In the genomic region with DNA sequence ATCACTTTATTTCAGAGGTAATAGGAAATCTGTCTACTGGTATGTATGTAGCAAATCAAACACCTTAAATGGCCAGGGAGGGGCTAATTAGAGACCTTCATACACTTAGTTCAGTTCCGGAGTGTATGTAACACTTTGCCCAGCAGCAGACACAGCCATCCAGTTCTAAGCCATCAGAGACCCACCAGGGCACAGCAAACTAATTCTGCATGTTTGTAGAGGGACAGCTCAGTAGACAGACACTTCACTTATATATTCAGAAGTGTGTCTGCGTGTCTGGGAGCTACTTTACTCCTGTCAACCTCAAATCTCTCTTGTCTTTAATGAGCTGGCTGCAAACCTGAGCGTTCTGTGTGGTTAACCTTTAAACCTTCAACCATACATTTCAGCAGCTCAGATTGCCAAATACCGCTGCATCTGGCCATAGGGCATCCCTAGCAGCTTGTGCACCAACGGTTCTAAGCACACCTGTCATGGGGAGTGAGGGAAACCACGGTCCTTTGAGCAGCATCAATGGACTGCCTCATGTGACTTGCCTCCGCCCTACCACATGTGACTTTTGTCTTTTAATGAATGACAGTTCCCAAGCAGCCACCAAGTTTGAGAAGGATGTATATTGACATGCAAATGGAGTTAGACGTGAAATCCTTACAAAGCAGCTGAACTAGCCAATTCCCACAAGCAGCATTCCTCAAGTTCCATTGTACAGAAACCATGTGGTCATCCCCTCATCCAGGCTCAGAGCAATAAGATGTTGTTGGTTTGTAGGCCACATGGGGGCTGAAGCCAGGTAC, we compare ENCODE assay signal across 15 mouse cellular contexts. TPM values are rescaled to one million over a fixed set of nuclear protein-coding genes. Genes with fewer than 3 reads are reported as not detected.
DNase-seq lines count a peak whose midpoint lies in the region; ATAC-seq and TF ChIP-seq lines count a peak whose summit lies in the region.
"Had no signal": no experiment of that assay in that cellular context is flagged by ENCODE, and none has a peak within 500 bp of the region (broad histone marks: within the 10 kb centered on the region; RNA-seq: fewer than 3 reads in every experiment).

No protein-coding gene starts in this region.

- peak; percentile 43 for DNase-seq in neural tube, embryonic 11.5 days (ENCODE audit: low spot score)
- DNase-seq in neural tube, embryonic 10.5 days (ENCODE audit: extremely low spot score, low spot score), result no peak
- peak; percentile 45 for DNase-seq in hindbrain, postnatal 0 days (ENCODE audit: low spot score)
- peak; percentile 54 for DNase-seq in midbrain, embryonic 14.5 days
- peak; percentile 84 for DNase-seq in yolk sac, embryonic 10.5 days (ENCODE audit: low spot score)
- DNase-seq in left cerebral cortex, adult 18-20 months (ENCODE audit: low spot score in 2 of 2), result no peak
- no peak for DNase-seq in stomach, postnatal 0 days (ENCODE audit: low spot score)
- DNase-seq in adrenal gland, adult 2 months, result no peak
- DNase-seq: kidney, adult 18-20 months; left cerebral cortex, postnatal 4 days; retina, postnatal 1 day had no signal

- TF ChIP-seq EP300 in stomach, postnatal 0 days (optimal IDR thresholded peaks at IDR 0.05), result no peak

- H3K36me3 ChIP-seq in neural tube, embryonic 11.5 days (ENCODE audit: control insufficient read depth, insufficient read depth, low read length), result no peaks in the 10 kb centered on the region
- no peaks in the 10 kb centered on the region for H3K36me3 ChIP-seq in hindbrain, postnatal 0 days (ENCODE audit: insufficient read depth, low read length)
- H3K36me3 ChIP-seq in midbrain, embryonic 14.5 days (ENCODE audit: control insufficient read depth, insufficient read depth, low read length), result no peaks in the 10 kb centered on the region
- peaks cover 4% of the 10 kb centered on the region; the same call in 1 of the 2 replicates for H3K36me3 ChIP-seq in stomach, postnatal 0 days (ENCODE audit: control insufficient read depth, insufficient read depth, low read length)
- H3K36me3 ChIP-seq: embryonic facial prominence, embryonic 12.5 days had no signal

- H3K27ac ChIP-seq in neural tube, embryonic 11.5 days (ENCODE audit: low read depth, low read length), result peak overlapping the region; percentile 75; the same call in 1 of the 2 replicates
- H3K27ac ChIP-seq in hindbrain, postnatal 0 days, result peak overlapping the region; percentile 51; the same call in 1 of the 2 replicates
- peak overlapping the region; percentile 58 for H3K27ac ChIP-seq in midbrain, embryonic 14.5 days (replicated peaks; ENCODE audit: low read depth, low read length)
- H3K27ac ChIP-seq in stomach, postnatal 0 days (replicated peaks), result no peak overlapping the region
- H3K27ac ChIP-seq: embryonic facial prominence, embryonic 12.5 days had no signal

- no peaks in the 10 kb centered on the region for H3K9me3 ChIP-seq in neural tube, embryonic 11.5 days (ENCODE audit: control insufficient read depth, low read length)
- H3K9me3 ChIP-seq in hindbrain, postnatal 0 days (ENCODE audit: low read length), result no peaks in the 10 kb centered on the region
- H3K9me3 ChIP-seq in midbrain, embryonic 14.5 days (ENCODE audit: control insufficient read depth, low read length), result no peaks in the 10 kb centered on the region
- H3K9me3 ChIP-seq in stomach, postnatal 0 days (ENCODE audit: control insufficient read depth, low read length), result no peaks in the 10 kb centered on the region
- H3K9me3 ChIP-seq: embryonic facial prominence, embryonic 12.5 days had no signal

- no peak overlapping the region for H3K4me2 ChIP-seq in neural tube, embryonic 11.5 days (ENCODE audit: low read depth)
- H3K4me2 ChIP-seq in hindbrain, postnatal 0 days (ENCODE audit: low read depth, low read length), result no peak overlapping the region
- no peak overlapping the region for H3K4me2 ChIP-seq in midbrain, embryonic 14.5 days (ENCODE audit: low read length)
- H3K4me2 ChIP-seq in stomach, postnatal 0 days (replicated peaks; ENCODE audit: low read depth), result no peak overlapping the region
- H3K4me2 ChIP-seq: embryonic facial prominence, embryonic 12.5 days had no signal

- H3K9ac ChIP-seq in neural tube, embryonic 11.5 days (ENCODE audit: low read length), result no peak overlapping the region
- no peak overlapping the region for H3K9ac ChIP-seq in hindbrain, postnatal 0 days (replicated peaks; ENCODE audit: low read length)
- H3K9ac ChIP-seq in midbrain, embryonic 14.5 days (replicated peaks; ENCODE audit: low read length), result no peak overlapping the region
- no peak overlapping the region for H3K9ac ChIP-seq in stomach, postnatal 0 days (ENCODE audit: low read length)
- H3K9ac ChIP-seq: embryonic facial prominence, embryonic 12.5 days had no signal

- 59% methylated on average over 8 of the region's 8 CpGs for WGBS in neural tube, embryonic 11.5 days
- WGBS in hindbrain, postnatal 0 days, result 23% methylated on average over 8 of the region's 8 CpGs
- WGBS in midbrain, embryonic 14.5 days, result 16% methylated on average over 8 of the region's 8 CpGs
- WGBS in stomach, postnatal 0 days, result 57% methylated on average over 8 of the region's 8 CpGs

- no peaks in the 10 kb centered on the region for H3K4me1 ChIP-seq in neural tube, embryonic 11.5 days (ENCODE audit: control insufficient read depth, insufficient read depth, low read length)
- 0 out of 2 replicates have a peak, but pooled peaks cover 4% of the 10 kb centered on the region for H3K4me1 ChIP-seq in hindbrain, postnatal 0 days (ENCODE audit: insufficient read depth, low read length)
- H3K4me1 ChIP-seq in midbrain, embryonic 14.5 days (ENCODE audit: control insufficient read depth, insufficient read depth, low read length), result peaks cover 8% of the 10 kb centered on the region; the same call in 1 of the 2 replicates
- no peaks in the 10 kb centered on the region for H3K4me1 ChIP-seq in stomach, postnatal 0 days (replicated peaks; ENCODE audit: control insufficient read depth, insufficient read depth)
- H3K4me1 ChIP-seq: embryonic facial prominence, embryonic 12.5 days had no signal

- H3K27me3 ChIP-seq in neural tube, embryonic 11.5 days (ENCODE audit: control insufficient read depth, insufficient read depth, low read length), result no peaks in the 10 kb centered on the region
- no peaks in the 10 kb centered on the region for H3K27me3 ChIP-seq in hindbrain, postnatal 0 days (ENCODE audit: insufficient read depth, low read length)
- no peaks in the 10 kb centered on the region for H3K27me3 ChIP-seq in midbrain, embryonic 14.5 days (ENCODE audit: control insufficient read depth, insufficient read depth, low read length)
- no peaks in the 10 kb centered on the region for H3K27me3 ChIP-seq in stomach, postnatal 0 days (ENCODE audit: control insufficient read depth, insufficient read depth, low read length)
- H3K27me3 ChIP-seq: CH12.LX; embryonic facial prominence, embryonic 12.5 days had no signal

- H3K4me3 ChIP-seq in neural tube, embryonic 11.5 days (ENCODE audit: low read depth, low read length), result no peak overlapping the region
- H3K4me3 ChIP-seq in hindbrain, postnatal 0 days (ENCODE audit: low read length), result no peak overlapping the region
- H3K4me3 ChIP-seq in midbrain, embryonic 14.5 days (replicated peaks; ENCODE audit: low read depth, low read length), result no peak overlapping the region
- H3K4me3 ChIP-seq in stomach, postnatal 0 days (ENCODE audit: low read depth, low read length), result no peak overlapping the region
- H3K4me3 ChIP-seq: embryonic facial prominence, embryonic 12.5 days had no signal

- peak; percentile 93 for ATAC-seq in neural tube, embryonic 11.5 days (ENCODE audit: insufficient read depth, low FRiP score, low TSS enrichment)
- peak; percentile 73 for ATAC-seq in hindbrain, postnatal 0 days
- peak; percentile 82 for ATAC-seq in midbrain, embryonic 14.5 days (ENCODE audit: low FRiP score, low TSS enrichment)
- ATAC-seq in stomach, postnatal 0 days (ENCODE audit: low FRiP score, low TSS enrichment), result no peak

- no peak for TF ChIP-seq CTCF in hindbrain, postnatal 0 days (IDR thresholded peaks at IDR 0.05; ENCODE audit: low read depth)
- TF ChIP-seq CTCF in stomach, postnatal 0 days (IDR thresholded peaks at IDR 0.05; ENCODE audit: low read depth), result no peak

RNA-seq across cellular contexts. Expression of a gene that starts 11.1 kb away (rescaled TPM):
- 18.4 and 21.5 TPM in 2 replicates for polyA plus RNA-seq in neural tube, embryonic 11.5 days (2014; fragmentation: Nextera tagmentation; extraction: Ambion mirVana)
- 33.0 and 43.5 TPM in 2 replicates for total RNA-seq in hindbrain, postnatal 0 days (2014; rRNA removed)
- polyA plus RNA-seq in hindbrain, postnatal 0 days (2015; fragmentation: Nextera tagmentation; extraction: Ambion mirVana), result 17.0 and 17.6 TPM in 2 replicates
- 15.2 and 19.9 TPM in 2 replicates for polyA plus RNA-seq in midbrain, embryonic 14.5 days (2014; fragmentation: Nextera tagmentation; extraction: Ambion mirVana)
- 10 to 100 TPM; 17.7 to 18.3 TPM for total RNA-seq in left cerebral cortex, adult 18-20 months (2021)
- 28.2 and 35.7 TPM in 2 replicates for polyA plus RNA-seq in stomach, postnatal 0 days (2015; fragmentation: Nextera tagmentation; extraction: Ambion mirVana)
- 10 to 100 TPM; 23.5 to 38.3 TPM for total RNA-seq in adrenal gland, adult 2 months (2021)
- 30.3 and 49.8 TPM in 2 replicates for polyA plus RNA-seq in adrenal gland, adult 2 months (2012; rRNA removed)

RNA-seq across cellular contexts. Expression of a gene that starts 32.0 kb away (rescaled TPM):
- 0.91 and 0.99 TPM in 2 replicates for polyA plus RNA-seq in neural tube, embryonic 11.5 days (2014; fragmentation: Nextera tagmentation; extraction: Ambion mirVana)
- total RNA-seq in hindbrain, postnatal 0 days (2014; rRNA removed), result 0.26 TPM in 1 of 2 replicates, not detected in the other
- polyA plus RNA-seq in hindbrain, postnatal 0 days (2015; fragmentation: Nextera tagmentation; extraction: Ambion mirVana), result 0.10 and 0.13 TPM in 2 replicates
- not detected in 2 replicates for polyA plus RNA-seq in midbrain, embryonic 14.5 days (2014; fragmentation: Nextera tagmentation; extraction: Ambion mirVana)
- not detected for total RNA-seq in left cerebral cortex, adult 18-20 months (2021)
- polyA plus RNA-seq in stomach, postnatal 0 days (2015; fragmentation: Nextera tagmentation; extraction: Ambion mirVana), result not detected in 2 replicates
- not detected for total RNA-seq in adrenal gland, adult 2 months (2021)
- polyA plus RNA-seq in adrenal gland, adult 2 months (2012; rRNA removed), result not detected in 2 replicates
- total RNA-seq: CH12.LX; megakaryocyte, adult 5-6 weeks had no signal
- polyA plus RNA-seq: embryonic facial prominence, embryonic 12.5 days; gonadal fat pad, adult 2 months had no signal

RNA-seq across cellular contexts. Expression of a gene that starts 48.8 kb away (rescaled TPM):
- polyA plus RNA-seq in neural tube, embryonic 11.5 days (2014; fragmentation: Nextera tagmentation; extraction: Ambion mirVana), result 39.9 and 41.2 TPM in 2 replicates
- total RNA-seq in hindbrain, postnatal 0 days (2014; rRNA removed), result 31.1 and 32.6 TPM in 2 replicates
- polyA plus RNA-seq in hindbrain, postnatal 0 days (2015; fragmentation: Nextera tagmentation; extraction: Ambion mirVana), result 55.6 and 61.6 TPM in 2 replicates
- 33.4 and 42.5 TPM in 2 replicates for polyA plus RNA-seq in midbrain, embryonic 14.5 days (2014; fragmentation: Nextera tagmentation; extraction: Ambion mirVana)
- 10 to 100 TPM; 53.5 to 59.9 TPM for total RNA-seq in left cerebral cortex, adult 18-20 months (2021)
- 30.0 and 30.1 TPM in 2 replicates for polyA plus RNA-seq in stomach, postnatal 0 days (2015; fragmentation: Nextera tagmentation; extraction: Ambion mirVana)
- total RNA-seq in adrenal gland, adult 2 months (2021), result 100 to 1,000 TPM; 113 to 195 TPM
- 45.3 and 46.1 TPM in 2 replicates for polyA plus RNA-seq in adrenal gland, adult 2 months (2012; rRNA removed)

Comparison
In these comparisons a context has a peak if more than half of its experiments do, and no peak if none do; other contexts are left out.
1. DNase-seq: peak in neural tube, embryonic 11.5 days (single experiment), hindbrain, postnatal 0 days (single experiment), midbrain, embryonic 14.5 days (single experiment) and yolk sac, embryonic 10.5 days (single experiment); none in neural tube, embryonic 10.5 days (single experiment), left cerebral cortex, adult 18-20 months (0 of 2), stomach, postnatal 0 days (single experiment) and adrenal gland, adult 2 months (single experiment).